Mouse (Mus musculus) heart, adult 8-10 months (tissue): Measurements from ENCODE around the gene Olfr1347. TPM values are rescaled to one million over a fixed set of nuclear protein-coding genes. Genes with fewer than 3 reads are reported as not detected.
"Not testable (repeated sequence)": the region's sequence is repeated elsewhere in the genome, so short reads cannot be mapped to it uniquely, and the experiment has no call there.

Experiments used
- DNase-seq: peaks from one replicate; pipeline ENCODE4 v3.0.0; 2022; ENCODE audit warnings: low spot score
- total RNA-seq, 4 experiments: library from RNA; stranded (reverse); gene quantifications; 2 replicates each; pipeline ENCODE4 v1.2.4; 2022

Gene Olfr1347
- total RNA-seq: not detected

GRCm38 (mm10) chr7:6499655-6500054, at the start of gene Olfr1347:
Olfr1347 (minus strand) TSS chr7:6499755.
- no peak for DNase-seq

GRCm38 (mm10) chr7:6526141-6526540, 26.6 kb upstream of the Olfr1347 start:
- DNase-seq: no peak

- no peak for DNase-seq
Observed at GRCm38 (mm10) chr7:6525001-6525400, 25.4 kb upstream of the Olfr1347 start.

GRCm38 (mm10) chr7:6522850-6523249, 23.3 kb upstream of the Olfr1347 start, which contains the start of gene Olfr1349:
Olfr1349 (minus strand) TSS chr7:6522950.
- no peak for DNase-seq

- DNase-seq: no peak
Observed at GRCm38 (mm10) chr7:6521666-6522065, 22.1 kb upstream of the Olfr1347 start.

- no peak for DNase-seq
Observed at GRCm38 (mm10) chr7:6508648-6509047, 9.1 kb upstream of the Olfr1347 start, which contains the start of gene Olfr1348. Olfr1348 (minus strand) TSS chr7:6508748.

- DNase-seq: no peak
Observed at GRCm38 (mm10) chr7:6486841-6487240, 12.7 kb downstream of the Olfr1347 start, which contains the start of gene Olfr5. Olfr5 (minus strand) TSS chr7:6486941.

GRCm38 (mm10) chr7:6477633-6478032, 21.9 kb downstream of the Olfr1347 start:
- not testable (repeated sequence) for DNase-seq

GRCm38 (mm10) chr7:6466951-6467350, 32.6 kb downstream of the Olfr1347 start, which contains the start of gene Olfr1346:
Olfr1346 (plus strand) TSS chr7:6467101.
- no peak for DNase-seq

GRCm38 (mm10) chr7:6456399-6456798, 43.2 kb downstream of the Olfr1347 start:
- DNase-seq: no peak

- DNase-seq: no peak
Observed at GRCm38 (mm10) chr7:6455868-6456267, 43.7 kb downstream of the Olfr1347 start, which contains the start of gene Olfr1336. Olfr1336 (plus strand) TSS chr7:6456168.

- no peak for DNase-seq
Observed at GRCm38 (mm10) chr7:6447771-6448170, 51.8 kb downstream of the Olfr1347 start.

- no peak for DNase-seq
Observed at GRCm38 (mm10) chr7:6441173-6441572, 58.4 kb downstream of the Olfr1347 start.

GRCm38 (mm10) chr7:6438388-6438787, 61.2 kb downstream of the Olfr1347 start, which contains the start of gene Olfr1344:
Olfr1344 (plus strand) TSS chr7:6438688.
- no peak for DNase-seq

Other genes starting within 250 kb of the Olfr1347 start
- gene Epp13, start 247.0 kb downstream of the Olfr1347 start, total RNA-seq: not detected
- gene Zfp667, start 213.2 kb downstream of the Olfr1347 start, total RNA-seq: 1 to 10 TPM; 2.9 to 4.9 (median 4.2) TPM
- gene Zfp583, start 168.5 kb downstream of the Olfr1347 start, total RNA-seq: 1 to 10 TPM; 1.7 to 3.2 (median 1.9) TPM
- gene Gm3854, start 156.0 kb downstream of the Olfr1347 start, total RNA-seq: under 1 TPM; 0.17 to 0.44 (median 0.32) TPM
- gene Zfp78, start 136.5 kb downstream of the Olfr1347 start, total RNA-seq: 1 to 10 TPM; 2.2 to 3.8 (median 2.9) TPM
- 1 to 10 TPM; 2.2 to 5.0 (median 3.2) TPM for gene Zfp28, start 116.5 kb downstream of the Olfr1347 start, total RNA-seq
- not detected for gene Smim17, start 101.0 kb downstream of the Olfr1347 start, total RNA-seq
- not detected for gene Gm20715, start 89.5 kb downstream of the Olfr1347 start, total RNA-seq
- gene Olfr1344, start 61.1 kb downstream of the Olfr1347 start, total RNA-seq: not detected
- gene Olfr1336, start 43.6 kb downstream of the Olfr1347 start, total RNA-seq: not detected
- not detected for gene Olfr1346, start 32.7 kb downstream of the Olfr1347 start, total RNA-seq
- not detected for gene Olfr5, start 12.8 kb downstream of the Olfr1347 start, total RNA-seq
- gene Olfr1348, start 9.0 kb upstream of the Olfr1347 start, total RNA-seq: not detected
- not detected for gene Olfr1349, start 23.2 kb upstream of the Olfr1347 start, total RNA-seq
- gene Olfr1350, start 65.1 kb upstream of the Olfr1347 start, total RNA-seq: not detected
- 1 to 10 TPM; 2.3 to 4.0 (median 3.2) TPM for gene Zim1, start 196.7 kb upstream of the Olfr1347 start, total RNA-seq
- 1 to 10 TPM; 3.1 to 5.9 (median 4.3) TPM for gene Peg3, start 230.7 kb upstream of the Olfr1347 start, total RNA-seq
- gene Usp29, start 230.8 kb upstream of the Olfr1347 start, total RNA-seq: not detected